ENCODE assay signal across 18 mouse cellular contexts in the genomic region with DNA sequence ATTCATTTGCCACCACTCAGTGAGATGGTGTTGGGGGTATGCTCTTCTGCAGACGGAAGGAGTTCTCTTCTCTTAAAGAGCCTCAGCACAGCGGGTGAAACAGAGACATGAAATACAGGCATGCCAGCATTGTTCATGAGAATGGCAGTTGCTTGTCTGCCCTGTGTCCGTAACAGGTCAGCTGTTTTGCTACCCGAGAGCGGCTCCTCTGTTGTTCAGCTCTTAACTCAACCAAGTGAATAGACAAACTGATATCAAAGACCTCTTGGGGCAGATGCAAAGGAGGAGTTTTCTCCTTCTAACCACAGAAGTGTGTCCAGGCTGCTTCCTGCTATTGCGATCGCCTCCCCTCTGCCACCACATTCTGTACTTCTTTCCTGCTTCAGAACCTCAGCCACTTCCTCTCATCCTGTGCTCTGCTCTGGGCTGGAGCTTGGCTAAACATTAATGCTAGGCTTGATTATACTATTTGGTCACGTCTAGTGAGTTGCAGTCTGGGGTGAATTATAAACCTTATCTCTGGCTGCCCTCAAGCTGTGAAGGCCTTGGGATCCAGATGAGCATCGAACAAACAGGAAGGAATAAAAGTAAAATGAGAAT.
DNase-seq lines count a peak whose midpoint lies in the region; ATAC-seq and TF ChIP-seq lines count a peak whose summit lies in the region.
"Had no signal": no experiment of that assay in that cellular context is flagged by ENCODE, and none has a peak within 500 bp of the region (broad histone marks: within the 10 kb centered on the region; RNA-seq: fewer than 3 reads in every experiment).

No protein-coding gene starts in this region.

- no peaks in the 10 kb centered on the region for H3K27me3 ChIP-seq in lung, embryonic 14.5 days (ENCODE audit: insufficient read depth, low read length)
- no peaks in the 10 kb centered on the region for H3K27me3 ChIP-seq in intestine, embryonic 16.5 days (replicated peaks; ENCODE audit: control insufficient read depth, insufficient read depth, low read length)
- no peaks in the 10 kb centered on the region for H3K27me3 ChIP-seq in stomach, embryonic 15.5 days (replicated peaks)
- no peaks in the 10 kb centered on the region for H3K27me3 ChIP-seq in midbrain, postnatal 0 days (ENCODE audit: insufficient read depth, low read length)
- H3K27me3 ChIP-seq: forebrain, embryonic 12.5 days; limb, embryonic 12.5 days had no signal

- WGBS in lung, embryonic 14.5 days: 50% methylated on average over 9 of the region's 9 CpGs
- WGBS in intestine, embryonic 16.5 days: 51% methylated on average over 9 of the region's 9 CpGs
- whole genome bisulfite sequencing in stomach, embryonic 15.5 days: 55% methylated on average over 9 of the region's 9 CpGs
- 63% methylated on average over 9 of the region's 9 CpGs for WGBS in midbrain, postnatal 0 days

- H3K4me2 ChIP-seq in lung, embryonic 14.5 days: no peak overlapping the region
- H3K4me2 ChIP-seq in intestine, embryonic 16.5 days (ENCODE audit: low read depth, low read length): peak overlapping the region; percentile 21; the same call in 1 of the 2 replicates
- H3K4me2 ChIP-seq in stomach, embryonic 15.5 days: no peak overlapping the region
- H3K4me2 ChIP-seq in midbrain, postnatal 0 days (ENCODE audit: low read depth, low read length, poor library complexity, severe bottlenecking): no peak overlapping the region
- H3K4me2 ChIP-seq: forebrain, embryonic 12.5 days; limb, embryonic 12.5 days; neural tube, embryonic 12.5 days had no signal

- no peak overlapping the region for H3K9ac ChIP-seq in lung, embryonic 14.5 days
- no peak overlapping the region for H3K9ac ChIP-seq in intestine, embryonic 16.5 days (ENCODE audit: low read depth, low read length)
- H3K9ac ChIP-seq in stomach, embryonic 15.5 days: no peak overlapping the region
- H3K9ac ChIP-seq in midbrain, postnatal 0 days (replicated peaks; ENCODE audit: low read length, poor library complexity, severe bottlenecking): no peak overlapping the region
- H3K9ac ChIP-seq: forebrain, embryonic 12.5 days; limb, embryonic 12.5 days; neural tube, embryonic 12.5 days had no signal

- no peak for ATAC-seq in lung, embryonic 14.5 days (ENCODE audit: insufficient read depth)
- ATAC-seq in intestine, embryonic 16.5 days: peak; percentile 96
- peak; percentile 89 for ATAC-seq in stomach, embryonic 15.5 days (ENCODE audit: insufficient read depth, low FRiP score, low read depth)
- ATAC-seq in midbrain, postnatal 0 days (ENCODE audit: low FRiP score): no peak
- ATAC-seq: inflammation-experienced regulatory T-cells, adult 6 months; midbrain, embryonic 16.5 days had no signal

- H3K27ac ChIP-seq in lung, embryonic 14.5 days (ENCODE audit: low read depth): no peak overlapping the region
- H3K27ac ChIP-seq in intestine, embryonic 16.5 days (ENCODE audit: low read length): peak overlapping the region; percentile 73
- H3K27ac ChIP-seq in stomach, embryonic 15.5 days: peak overlapping the region; percentile 57
- no peak overlapping the region for H3K27ac ChIP-seq in midbrain, postnatal 0 days (ENCODE audit: low read depth, low read length)
- H3K27ac ChIP-seq: forebrain, embryonic 12.5 days; limb, embryonic 12.5 days; neural tube, embryonic 12.5 days had no signal

- no peak for TF ChIP-seq CTCF in lung, embryonic 14.5 days (IDR thresholded peaks at IDR 0.05; ENCODE audit: low read depth)
- no peak for TF ChIP-seq CTCF in midbrain, postnatal 0 days (IDR thresholded peaks at IDR 0.05)

- H3K4me1 ChIP-seq in lung, embryonic 14.5 days (ENCODE audit: insufficient read depth): no peaks in the 10 kb centered on the region
- peaks cover 12% of the 10 kb centered on the region; the same call in 1 of the 2 replicates for H3K4me1 ChIP-seq in intestine, embryonic 16.5 days (ENCODE audit: control insufficient read depth, insufficient read depth, low read length)
- H3K4me1 ChIP-seq in stomach, embryonic 15.5 days: no peaks in the 10 kb centered on the region
- no peaks in the 10 kb centered on the region; the same call in 1 of the 2 replicates for H3K4me1 ChIP-seq in midbrain, postnatal 0 days (ENCODE audit: insufficient read depth, low read length)
- H3K4me1 ChIP-seq: limb, embryonic 12.5 days had no signal

- no peak overlapping the region for H3K4me3 ChIP-seq in lung, embryonic 14.5 days (ENCODE audit: low read depth, low read length)
- H3K4me3 ChIP-seq in intestine, embryonic 16.5 days (ENCODE audit: low read length): no peak overlapping the region
- H3K4me3 ChIP-seq in stomach, embryonic 15.5 days (replicated peaks): no peak overlapping the region
- H3K4me3 ChIP-seq in midbrain, postnatal 0 days (ENCODE audit: low read depth, low read length): no peak overlapping the region
- H3K4me3 ChIP-seq: forebrain, embryonic 12.5 days; limb, embryonic 12.5 days; neural tube, embryonic 12.5 days had no signal

- H3K36me3 ChIP-seq in lung, embryonic 14.5 days (ENCODE audit: insufficient read depth): no peaks in the 10 kb centered on the region
- no peaks in the 10 kb centered on the region for H3K36me3 ChIP-seq in intestine, embryonic 16.5 days (ENCODE audit: control insufficient read depth, insufficient read depth, low read length)
- no peaks in the 10 kb centered on the region for H3K36me3 ChIP-seq in stomach, embryonic 15.5 days
- H3K36me3 ChIP-seq in midbrain, postnatal 0 days (ENCODE audit: insufficient read depth, low read length): no peaks in the 10 kb centered on the region
- H3K36me3 ChIP-seq: forebrain, embryonic 12.5 days; limb, embryonic 12.5 days; neural tube, embryonic 12.5 days had no signal

- DNase-seq in lung, embryonic 14.5 days: peak; percentile 24
- no peak for DNase-seq in lung, postnatal 25 days (ENCODE audit: low spot score)
- DNase-seq in kidney, postnatal 14 days: peak; percentile 33
- DNase-seq in midbrain, postnatal 0 days (ENCODE audit: low spot score): no peak
- DNase-seq in right cerebral cortex, adult 18-20 months: no peak
- DNase-seq in gastrocnemius, postnatal 4 days (ENCODE audit: low spot score in 2 of 2): no peak
- DNase-seq: adrenal gland, postnatal 25 days; cerebellum, postnatal 36 days; heart, postnatal 36 days; lung, postnatal 36 days; thymus, adult 2 months had no signal

- no peaks in the 10 kb centered on the region for H3K9me3 ChIP-seq in lung, embryonic 14.5 days (ENCODE audit: low read depth, low read length)
- no peaks in the 10 kb centered on the region for H3K9me3 ChIP-seq in intestine, embryonic 16.5 days (ENCODE audit: control insufficient read depth, low read length)
- H3K9me3 ChIP-seq in stomach, embryonic 15.5 days: no peaks in the 10 kb centered on the region
- no peaks in the 10 kb centered on the region for H3K9me3 ChIP-seq in midbrain, postnatal 0 days (ENCODE audit: low read length)
- H3K9me3 ChIP-seq: forebrain, embryonic 12.5 days; limb, embryonic 12.5 days; neural tube, embryonic 12.5 days had no signal

Comparison
In these comparisons a context has a peak if more than half of its experiments do, and no peak if none do; other contexts are left out.
1. DNase-seq: peak in lung, embryonic 14.5 days (single experiment) and kidney, postnatal 14 days (single experiment); none in lung, postnatal 25 days (single experiment), midbrain, postnatal 0 days (single experiment), right cerebral cortex, adult 18-20 months (single experiment) and gastrocnemius, postnatal 4 days (0 of 2).
2. ATAC-seq: peak in intestine, embryonic 16.5 days (single experiment) and stomach, embryonic 15.5 days (single experiment); none in lung, embryonic 14.5 days (single experiment) and midbrain, postnatal 0 days (single experiment).
3. H3K27ac ChIP-seq: peak in intestine, embryonic 16.5 days (single experiment) and stomach, embryonic 15.5 days (single experiment); none in lung, embryonic 14.5 days (single experiment) and midbrain, postnatal 0 days (single experiment).